Mouse (Mus musculus) stomach, embryonic 15.5 days (tissue): ENCODE data around the gene A3galt2. TPM values are rescaled to one million over a fixed set of nuclear protein-coding genes. Genes with fewer than 3 reads are reported as not detected.

Source experiments
- ATAC-seq: fragments of 200-750 bp; cut with Nextera tagmentation; 2 replicates; pipeline ENCODE4 v1.8.0; 2017; ENCODE audit warnings: low read depth, moderate number of reproducible peaks, moderate TSS enrichment; ENCODE audit not compliant: insufficient read depth, low FRiP score
- H3K27ac ChIP-seq: fragments of 300-500 bp; sonication (generic); 2 replicates; pipeline ENCODE4 v1.5.1; 2015; ENCODE audit warnings: mild to moderate bottlenecking, inconsistent platforms
- H3K27me3 ChIP-seq: fragments of 300-500 bp; sonication (generic); replicated peaks from 2 replicates; pipeline ENCODE4 v1.6.1; 2015; ENCODE audit warnings: inconsistent platforms
- H3K36me3 ChIP-seq: fragments of 300-500 bp; sonication (generic); 2 replicates; pipeline ENCODE4 v1.6.1; 2015; ENCODE audit warnings: inconsistent platforms
- H3K4me1 ChIP-seq: fragments of 300-500 bp; sonication (generic); 2 replicates; pipeline ENCODE4 v1.6.1; 2015; ENCODE audit warnings: inconsistent platforms
- H3K4me2 ChIP-seq: fragments of 300-500 bp; sonication (generic); 2 replicates; pipeline ENCODE4 v1.6.1; 2015; ENCODE audit warnings: mild to moderate bottlenecking, inconsistent platforms
- H3K4me3 ChIP-seq: fragments of 300-500 bp; sonication (generic); replicated peaks from 2 replicates; pipeline ENCODE4 v1.5.1; 2015; ENCODE audit warnings: inconsistent platforms
- H3K9ac ChIP-seq: fragments of 300-500 bp; sonication (generic); 2 replicates; pipeline ENCODE4 v1.6.1; 2015; ENCODE audit warnings: inconsistent platforms
- H3K9me3 ChIP-seq: fragments of 300-500 bp; sonication (generic); 2 replicates; pipeline ENCODE4 v1.6.1; 2016; ENCODE audit warnings: inconsistent platforms
- WGBS: fragments of 180-500 bp; shearing (Covaris S2); methylation state at CpG from one replicate; pipeline ENCODE4 v1.1.7; 2015; 5-methylcytosine and 5-hydroxymethylcytosine counted together
- polyA plus RNA-seq: library from polyadenylated mRNA; unstranded; fragments of >200 nt; fragmentation: Nextera tagmentation; extraction: Ambion mirVana; gene quantifications from 2 replicates; pipeline ENCODE4 v1.2.1, GENCODE M21; 2015

Gene A3galt2
- polyA plus RNA-seq, 1 experiment from 2014 or later = 0.14 TPM

- Histone ChIP-seq H3K27ac (no peak overlapping the region), H3K9me3 (no peaks in the 10 kb centered on the region), H3K9ac (no peak overlapping the region), H3K36me3 (peaks cover 35% of the 10 kb centered on the region), H3K27me3 (no peaks in the 10 kb centered on the region), H3K4me1 (peaks cover 23% of the 10 kb centered on the region), H3K4me2 (no peak overlapping the region), H3K4me3 (no peak overlapping the region)
- WGBS = 65% methylated on average over 10 of the region's 10 CpGs
- no peak for ATAC-seq
These were observed 12.7 kb upstream of the A3galt2 start for GRCm38 (mm10) chr4:128742379-128742970.

DNA sequence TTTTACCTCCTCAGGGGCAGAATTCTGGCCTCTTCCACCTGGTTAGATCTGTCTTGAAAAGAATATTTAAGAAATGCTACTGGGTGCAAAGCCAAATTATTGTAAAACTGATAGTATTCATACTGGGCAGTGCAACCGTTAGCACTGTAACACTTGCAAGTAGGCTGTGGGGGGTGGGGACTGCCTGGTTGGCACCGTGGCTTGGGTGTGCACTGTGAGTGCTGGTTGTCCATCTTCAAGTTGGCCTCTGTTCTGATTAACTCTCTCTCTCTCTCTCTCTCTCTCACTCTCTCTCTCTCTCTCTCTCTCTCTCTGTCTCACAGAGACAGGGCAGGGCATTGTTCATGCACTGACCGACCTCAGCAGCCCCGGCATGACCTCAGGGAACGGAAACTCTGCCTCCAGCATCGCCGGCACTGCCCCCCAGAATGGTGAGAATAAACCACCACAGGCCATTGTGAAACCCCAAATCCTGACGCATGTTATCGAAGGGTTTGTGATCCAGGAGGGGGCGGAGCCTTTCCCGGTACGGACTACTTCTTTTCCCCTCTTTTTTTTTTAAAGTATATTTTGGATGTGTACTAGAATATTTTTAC, 12.0 kb upstream of the A3galt2 start:
- Histone ChIP-seq H3K9me3 (no peaks in the 10 kb centered on the region), H3K27ac (no peak overlapping the region), H3K27me3 (no peaks in the 10 kb centered on the region), H3K4me3 (no peak overlapping the region), H3K9ac (no peak overlapping the region), H3K36me3 (peaks cover 42% of the 10 kb centered on the region), H3K4me2 (no peak overlapping the region), H3K4me1 (peaks cover 17% of the 10 kb centered on the region)
- 77% methylated on average over 12 of the region's 12 CpGs for WGBS
- no peak for ATAC-seq

DNA sequence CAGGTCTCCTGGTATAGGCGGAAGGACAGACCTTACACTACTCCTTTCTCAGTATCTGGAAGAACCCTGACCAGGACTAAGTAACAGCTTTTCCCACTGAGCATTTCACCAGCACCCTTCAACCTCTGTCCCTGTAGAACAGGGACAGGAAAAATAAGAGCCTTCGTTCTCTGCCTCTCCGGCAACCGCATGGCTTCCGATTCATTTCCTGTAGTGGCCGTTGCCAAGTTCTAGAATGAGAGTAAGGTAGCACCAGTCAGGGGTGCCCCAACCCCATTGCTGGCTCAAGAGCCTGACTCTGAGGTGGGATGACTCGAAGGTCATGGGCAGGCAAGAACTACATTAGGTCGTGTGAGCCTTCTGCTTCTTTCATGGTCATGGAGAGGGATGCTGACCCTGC, 10.0 kb upstream of the A3galt2 start:
- Histone ChIP-seq H3K4me2 (no peak overlapping the region), H3K9me3 (no peaks in the 10 kb centered on the region), H3K4me1 (peaks cover 15% of the 10 kb centered on the region; the same call in 1 of the 2 replicates), H3K4me3 (no peak overlapping the region), H3K27ac (no peak overlapping the region), H3K9ac (no peak overlapping the region), H3K36me3 (peaks cover 61% of the 10 kb centered on the region), H3K27me3 (no peaks in the 10 kb centered on the region)
- ATAC-seq = no peak
- 87% methylated on average over 8 of the region's 8 CpGs for WGBS

DNA sequence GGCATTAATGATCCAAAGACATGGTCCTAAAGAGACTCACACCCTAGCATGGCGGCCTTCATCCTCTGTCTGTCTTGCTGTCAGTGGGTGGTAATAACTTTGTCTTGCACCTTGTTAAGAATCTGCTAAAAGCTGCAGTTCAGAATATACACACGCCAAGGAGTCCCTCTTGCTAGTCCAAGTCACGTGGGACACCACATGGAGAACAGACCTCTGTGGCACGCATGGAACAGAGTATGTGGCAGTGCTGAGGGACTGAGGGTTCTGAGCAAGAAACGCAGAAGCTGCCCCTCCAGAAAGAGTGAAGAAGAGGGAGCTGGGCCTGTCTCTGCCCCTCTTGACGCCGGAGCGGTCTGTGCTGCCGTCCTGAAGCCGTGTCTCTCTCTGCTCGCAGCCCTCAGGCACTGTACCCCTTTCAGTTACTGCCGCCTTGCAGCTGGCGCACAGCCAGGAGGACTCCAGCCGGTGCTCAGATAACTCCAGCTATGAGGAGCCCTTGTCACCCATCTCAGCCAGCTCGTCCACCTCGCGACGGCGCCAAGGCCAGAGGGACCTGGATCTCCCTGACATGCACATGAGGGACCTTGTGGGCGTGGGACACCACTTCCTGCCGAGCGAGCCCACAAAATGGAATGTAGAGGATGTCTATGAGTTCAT, 7.4 kb upstream of the A3galt2 start:
- Histone ChIP-seq H3K36me3 (peaks cover 84% of the 10 kb centered on the region), H3K4me2 (no peak overlapping the region), H3K4me3 (no peak overlapping the region), H3K9ac (no peak overlapping the region), H3K4me1 (no peaks in the 10 kb centered on the region), H3K9me3 (no peaks in the 10 kb centered on the region), H3K27ac (no peak overlapping the region), H3K27me3 (no peaks in the 10 kb centered on the region)
- 81% methylated on average over 22 of the region's 22 CpGs for WGBS
- ATAC-seq = no peak

GRCm38 (mm10) chr4:128748309-128748708, 6.9 kb upstream of the A3galt2 start:
- no peaks in the 10 kb centered on the region for H3K9me3 ChIP-seq
- no peak overlapping the region for H3K4me3 ChIP-seq
- no peaks in the 10 kb centered on the region for H3K27me3 ChIP-seq
- WGBS = 87% methylated on average over 7 of the region's 7 CpGs
- no peak overlapping the region for H3K9ac ChIP-seq
- peaks cover 89% of the 10 kb centered on the region for H3K36me3 ChIP-seq
- H3K4me1 ChIP-seq = no peaks in the 10 kb centered on the region
- no peak overlapping the region for H3K4me2 ChIP-seq
- no peak for ATAC-seq
- H3K27ac ChIP-seq = no peak overlapping the region

- Histone ChIP-seq H3K27ac (no peak overlapping the region), H3K4me2 (no peak overlapping the region), H3K36me3 (peaks cover 73% of the 10 kb centered on the region), H3K27me3 (no peaks in the 10 kb centered on the region), H3K9ac (no peak overlapping the region), H3K4me3 (no peak overlapping the region), H3K9me3 (no peaks in the 10 kb centered on the region), H3K4me1 (no peaks in the 10 kb centered on the region)
- 57% methylated on average over 5 of the region's 5 CpGs for WGBS
- ATAC-seq = no peak
These were observed 4.2 kb upstream of the A3galt2 start for GRCm38 (mm10) chr4:128751006-128751405.

DNA sequence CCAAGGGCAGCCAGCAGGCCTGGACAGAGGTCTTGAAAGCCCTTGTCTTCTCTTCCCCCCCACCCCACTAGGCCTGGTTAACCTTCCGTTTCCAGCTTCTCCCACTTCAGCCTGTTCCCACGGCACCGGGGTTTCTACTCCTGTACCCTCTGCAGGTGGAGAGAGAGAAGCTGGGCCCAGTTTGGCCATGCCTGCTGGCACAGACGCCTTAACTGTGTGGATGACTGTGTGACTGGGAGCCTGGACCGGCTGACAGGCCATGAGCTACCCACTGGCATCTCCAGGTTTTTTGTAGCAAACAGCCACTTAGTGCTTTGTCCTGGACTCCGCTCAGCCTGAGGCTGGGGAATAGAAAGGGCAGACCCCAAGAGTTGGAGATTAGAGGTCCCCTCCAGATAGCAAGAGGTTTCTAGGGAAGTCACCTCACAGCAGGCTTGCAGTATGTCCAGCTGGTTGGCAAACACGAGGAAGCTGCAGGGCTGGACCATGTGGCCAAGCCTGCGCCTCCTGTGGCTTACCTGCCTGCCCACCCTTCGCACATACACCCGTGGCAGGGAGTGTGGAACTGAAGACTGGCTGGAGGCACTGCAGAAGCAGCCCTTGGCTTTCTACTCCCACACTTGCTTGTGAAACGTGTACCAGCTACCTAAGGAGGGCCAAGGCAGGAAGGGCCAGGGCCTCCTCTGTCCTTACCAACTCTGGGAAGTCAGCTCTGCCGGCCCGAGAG, 3.0 kb upstream of the A3galt2 start:
- no peak overlapping the region for H3K27ac ChIP-seq
- ATAC-seq = no peak

GRCm38 (mm10) chr4:128753571-128753970, 1.6 kb upstream of the A3galt2 start:
- WGBS = 91% methylated on average over 7 of the region's 7 CpGs
- Histone ChIP-seq H3K4me1 (no peaks in the 10 kb centered on the region), H3K4me3 (no peak overlapping the region), H3K27me3 (no peaks in the 10 kb centered on the region), H3K4me2 (no peak overlapping the region), H3K9ac (no peak overlapping the region), H3K27ac (no peak overlapping the region), H3K36me3 (peaks cover 48% of the 10 kb centered on the region), H3K9me3 (no peaks in the 10 kb centered on the region)
- no peak for ATAC-seq

More for the DNA sequence above, 3.0 kb upstream of the A3galt2 start:
- H3K4me3 ChIP-seq = no peak overlapping the region
- H3K9me3 ChIP-seq = no peaks in the 10 kb centered on the region
- no peak overlapping the region for H3K4me2 ChIP-seq
- no peaks in the 10 kb centered on the region for H3K27me3 ChIP-seq
- 86% methylated on average over 13 of the region's 13 CpGs for WGBS
- H3K36me3 ChIP-seq = peaks cover 62% of the 10 kb centered on the region
- H3K4me1 ChIP-seq = no peaks in the 10 kb centered on the region
- H3K9ac ChIP-seq = no peak overlapping the region

DNA sequence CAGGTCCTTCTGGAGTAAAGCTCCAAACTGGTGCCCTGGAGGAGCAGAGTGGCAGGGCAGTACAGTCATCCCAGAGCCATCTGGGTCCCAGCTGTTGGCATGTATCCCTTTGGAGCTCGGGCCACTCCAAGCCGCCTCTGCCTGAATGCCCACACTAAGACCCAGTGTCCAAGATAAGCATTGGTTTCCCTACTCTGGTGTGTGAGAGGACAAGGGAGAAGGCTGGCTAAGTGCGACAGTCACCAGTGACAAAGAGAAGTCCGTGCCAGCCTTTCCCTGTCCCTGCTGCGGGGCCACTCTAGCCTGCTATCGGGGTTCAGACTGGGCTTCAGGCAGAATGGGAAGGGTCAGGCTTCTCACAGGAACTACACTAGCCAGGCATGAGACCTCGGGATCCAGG, 736 bp downstream of the A3galt2 start:
- H3K9ac ChIP-seq = no peak overlapping the region
- peaks cover 28% of the 10 kb centered on the region for H3K36me3 ChIP-seq
- H3K4me1 ChIP-seq = no peaks in the 10 kb centered on the region
- H3K9me3 ChIP-seq = no peaks in the 10 kb centered on the region
- no peak overlapping the region for H3K4me2 ChIP-seq
- 77% methylated on average over 7 of the region's 7 CpGs for WGBS
- no peaks in the 10 kb centered on the region for H3K27me3 ChIP-seq
- no peak for ATAC-seq
- H3K27ac ChIP-seq = no peak overlapping the region
- no peak overlapping the region for H3K4me3 ChIP-seq

DNA sequence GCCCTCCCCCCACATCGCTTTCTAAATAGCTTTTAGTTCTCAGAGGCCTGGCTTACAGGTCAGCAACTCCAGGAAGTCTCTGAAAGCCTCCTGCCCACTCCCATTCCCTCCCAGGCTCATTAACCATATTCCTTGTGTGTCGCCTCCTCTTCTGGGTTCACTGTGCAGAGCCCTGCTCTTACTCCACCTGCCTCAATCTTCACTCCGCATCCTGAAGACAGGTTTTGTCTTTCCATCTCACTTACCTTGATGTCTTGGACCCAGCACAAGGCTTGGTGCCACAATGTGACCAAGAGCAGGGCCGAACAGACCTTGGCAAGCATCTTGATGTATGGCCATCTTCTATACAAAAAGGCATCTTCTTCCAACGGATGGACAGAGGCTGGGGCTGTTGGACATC, 4.0 kb downstream of the A3galt2 start:
- Histone ChIP-seq H3K27me3 (no peaks in the 10 kb centered on the region), H3K4me2 (no peak overlapping the region), H3K27ac (no peak overlapping the region), H3K4me1 (no peaks in the 10 kb centered on the region), H3K36me3 (no peaks in the 10 kb centered on the region), H3K4me3 (no peak overlapping the region), H3K9ac (no peak overlapping the region), H3K9me3 (no peaks in the 10 kb centered on the region)
- ATAC-seq = no peak
- 77% methylated on average over 5 of the region's 5 CpGs for WGBS

GRCm38 (mm10) chr4:128760029-128760428, 4.9 kb downstream of the A3galt2 start:
- H3K4me1 ChIP-seq = no peaks in the 10 kb centered on the region
- H3K27me3 ChIP-seq = no peaks in the 10 kb centered on the region
- WGBS = 79% methylated on average over 6 of the region's 6 CpGs
- H3K9me3 ChIP-seq = no peaks in the 10 kb centered on the region
- H3K36me3 ChIP-seq = no peaks in the 10 kb centered on the region
- H3K27ac ChIP-seq = no peak overlapping the region
- 0 out of 2 replicates have a peak, but pooled peaks have one; percentile 45 for ATAC-seq
- no peak overlapping the region for H3K4me2 ChIP-seq
- H3K4me3 ChIP-seq = no peak overlapping the region
- no peak overlapping the region for H3K9ac ChIP-seq

DNA sequence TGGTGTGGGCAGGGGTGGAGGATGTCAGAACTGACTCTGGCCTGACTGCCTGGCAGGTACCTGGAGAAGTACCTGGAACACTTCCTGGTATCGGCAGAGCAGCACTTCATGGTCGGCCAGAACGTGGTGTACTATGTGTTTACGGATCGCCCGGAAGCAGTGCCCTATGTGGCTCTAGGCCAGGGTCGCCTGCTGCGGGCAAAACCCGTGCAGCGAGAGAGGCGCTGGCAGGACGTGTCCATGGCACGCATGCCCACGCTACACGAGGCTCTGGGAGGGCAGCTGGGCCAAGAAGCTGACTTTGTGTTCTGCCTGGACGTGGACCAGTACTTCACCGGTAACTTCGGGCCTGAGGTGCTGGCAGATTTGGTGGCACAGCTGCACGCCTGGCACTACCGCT, 11.8 kb downstream of the A3galt2 start:
- Histone ChIP-seq H3K27ac (no peak overlapping the region), H3K9ac (no peak overlapping the region), H3K27me3 (no peaks in the 10 kb centered on the region), H3K4me1 (no peaks in the 10 kb centered on the region), H3K4me3 (no peak overlapping the region), H3K4me2 (no peak overlapping the region), H3K9me3 (no peaks in the 10 kb centered on the region), H3K36me3 (no peaks in the 10 kb centered on the region)
- no peak for ATAC-seq
- 93% methylated on average over 20 of the region's 20 CpGs for WGBS
